Mouse (Mus musculus): Measurements from ENCODE around the gene Ajuba.
A peak's percentile ranks its signal among the peaks of the same experiment; 100 is the strongest.
"Not testable (repeated sequence)": the region's sequence is repeated elsewhere in the genome, so short reads cannot be mapped to it uniquely, and the experiment has no call there.

Ajuba gene

DNA sequence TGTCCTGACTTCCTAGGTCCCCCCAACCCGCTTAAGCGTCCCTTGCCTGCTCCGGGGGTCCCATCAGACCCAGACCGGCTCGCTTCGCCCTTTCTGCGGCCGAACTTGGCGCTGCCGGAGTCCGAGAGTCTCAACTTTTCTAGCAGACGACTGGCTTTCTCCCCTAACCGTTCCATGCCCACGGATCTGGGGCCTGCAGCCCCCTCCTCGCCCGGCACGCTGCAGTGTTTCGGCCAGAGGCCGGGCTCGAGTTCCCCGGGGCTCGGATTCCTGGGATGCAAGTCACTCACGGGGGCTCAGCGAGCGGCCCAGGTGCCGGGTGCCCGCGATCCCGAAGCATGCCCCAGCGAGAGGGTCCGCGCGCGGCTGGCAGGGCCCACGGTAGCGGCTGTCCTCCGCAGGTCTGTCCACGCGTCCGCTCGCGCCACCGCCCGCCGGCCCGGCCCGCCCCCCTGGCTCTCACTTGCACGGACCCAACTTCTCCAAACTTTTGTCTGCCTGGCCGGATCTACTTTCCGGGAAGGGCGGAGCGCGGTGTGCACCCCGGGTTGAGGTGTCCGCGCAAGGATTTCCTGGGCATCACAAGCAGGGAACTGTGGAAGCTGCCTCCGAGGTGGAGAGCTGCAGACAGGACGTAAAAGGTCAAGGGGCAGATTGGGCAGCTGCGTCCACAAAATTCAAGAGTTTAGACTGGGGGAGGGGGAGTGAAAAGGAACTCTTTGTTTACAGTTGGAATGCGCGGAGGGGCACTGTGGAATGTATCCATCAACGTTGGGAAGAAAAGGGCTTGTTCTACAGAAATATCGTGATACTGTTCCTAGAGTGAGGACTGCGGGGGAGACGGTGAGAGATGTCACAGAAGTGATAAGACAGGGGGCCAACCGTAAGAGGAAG is at the start of gene Ajuba:
Gene Ajuba, minus strand, starts transcription at position 470 of the 894 bp plus-strand sequence.
- DNase-seq, result peak; percentile 45

GRCm38 (mm10) chr14:54624976-54625375 is 47.6 kb upstream of the Ajuba start:
- no peak for DNase-seq

- DNase-seq, result no peak
These were observed 46.0 kb upstream of the Ajuba start for GRCm38 (mm10) chr14:54623334-54623733.

DNA sequence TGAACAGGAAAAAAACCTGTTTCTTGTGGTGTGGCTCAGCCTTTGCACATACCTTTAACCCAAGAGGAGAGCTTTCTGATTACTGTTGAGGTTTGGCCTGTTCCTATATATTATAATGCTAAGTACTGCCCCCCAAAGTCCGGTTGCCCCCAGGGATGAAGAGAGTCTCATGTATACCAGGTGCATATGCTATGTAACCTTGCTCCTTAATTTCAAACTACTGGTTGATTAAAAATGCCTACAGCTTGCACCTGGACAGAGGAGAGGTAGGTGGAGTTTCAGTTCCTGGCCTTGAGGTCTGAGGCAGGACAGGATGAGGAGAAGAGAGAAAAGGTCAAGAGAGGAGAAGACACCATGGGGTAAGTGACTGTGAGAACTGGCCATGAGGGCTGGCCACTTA is 43.8 kb upstream of the Ajuba start, which contains the start of gene Psmb11:
Gene Psmb11, plus strand, starts transcription at position 301 of the 400 bp plus-strand sequence.
- DNase-seq, result no peak

- DNase-seq, result peak; percentile 86
These were observed 40.6 kb upstream of the Ajuba start, which contains the start of gene Psmb5 for GRCm38 (mm10) chr14:54617897-54618365. Psmb5 (minus strand) TSS chr14:54618022.

GRCm38 (mm10) chr14:54617152-54617896 is 40.0 kb upstream of the Ajuba start:
- peak; percentile 26 for DNase-seq

DNA sequence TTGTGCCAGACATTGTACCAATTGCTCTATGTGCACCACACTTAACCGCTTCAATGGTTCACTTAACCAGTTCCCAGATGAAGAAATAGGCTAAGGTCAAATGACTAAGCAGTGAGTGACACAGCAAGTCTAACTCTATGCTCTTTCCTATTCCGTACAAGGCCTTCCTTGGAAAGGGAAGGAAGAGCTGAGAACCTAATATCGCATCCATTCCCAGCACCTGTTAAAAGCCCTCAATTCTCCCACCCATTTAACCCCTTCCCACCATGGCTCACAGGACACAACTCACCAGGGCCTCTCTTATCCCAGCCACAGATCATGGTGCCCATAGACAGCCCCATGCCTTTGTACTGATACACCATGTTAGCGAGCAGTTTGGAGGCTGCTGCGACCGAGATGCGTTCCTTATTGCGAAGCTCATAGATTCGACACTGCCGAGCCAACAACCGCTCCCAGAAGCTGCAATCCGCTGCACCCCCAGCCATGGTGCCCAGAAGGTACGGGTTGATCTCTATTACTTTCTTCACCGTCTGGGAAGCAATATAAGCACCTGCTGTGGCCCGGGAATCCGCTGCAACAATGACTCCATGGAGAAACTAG is 39.0 kb upstream of the Ajuba start:
- no peak for DNase-seq

- DNase-seq, result not testable (repeated sequence)
These were observed 36.8 kb upstream of the Ajuba start for GRCm38 (mm10) chr14:54614130-54614529.

- DNase-seq, result no peak
These were observed 33.3 kb upstream of the Ajuba start for GRCm38 (mm10) chr14:54610648-54611047.

DNA sequence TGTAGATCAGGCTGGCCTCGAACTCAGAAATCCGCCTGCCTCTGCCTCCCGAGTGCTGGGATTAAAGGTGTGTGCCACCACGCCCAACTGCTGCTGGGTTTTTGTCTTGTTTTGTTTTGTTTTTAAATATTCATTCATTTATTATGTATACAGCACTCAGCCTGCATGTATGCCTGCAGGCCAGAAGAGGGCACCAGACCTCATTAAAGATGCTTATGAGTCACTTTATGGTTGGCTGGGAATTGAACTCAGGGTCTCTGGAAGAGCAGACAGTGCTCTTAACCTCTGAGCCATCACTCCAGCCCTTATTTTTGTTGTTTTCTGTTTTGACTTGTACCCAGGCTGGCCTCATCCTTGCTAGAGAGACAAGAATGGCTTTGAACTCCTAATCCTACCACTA is 32.6 kb upstream of the Ajuba start:
- peak; percentile 27 for DNase-seq

DNA sequence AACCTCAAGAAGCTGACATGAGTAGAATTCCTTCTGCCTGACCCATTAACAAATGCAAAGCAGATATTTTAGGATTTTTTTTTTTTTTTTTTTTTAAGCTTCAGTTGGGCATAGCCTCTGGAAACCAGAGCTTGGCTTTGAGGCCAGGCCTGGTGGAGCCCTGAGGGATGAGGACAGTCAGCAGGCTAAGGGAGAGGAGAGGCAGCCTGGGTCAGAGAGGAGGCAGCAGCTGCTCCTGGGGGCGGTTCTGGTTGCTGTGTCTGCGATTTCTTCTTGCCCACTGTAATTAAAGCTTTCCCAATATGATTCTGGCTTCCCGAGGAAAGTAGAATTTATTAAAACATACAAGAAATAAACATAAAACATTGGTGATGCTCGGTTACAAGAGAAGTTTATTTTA is 31.9 kb upstream of the Ajuba start:
- no peak for DNase-seq

- no peak for DNase-seq
These were observed 29.9 kb upstream of the Ajuba start for GRCm38 (mm10) chr14:54607226-54607625.

- DNase-seq, result peak; percentile 84
These were observed 28.5 kb upstream of the Ajuba start, which contains the start of gene 4931414P19Rik for GRCm38 (mm10) chr14:54605752-54606321. 4931414P19Rik (minus strand) TSS chr14:54605993.

- no peak for DNase-seq
These were observed 26.3 kb upstream of the Ajuba start for GRCm38 (mm10) chr14:54603686-54604085.

DNA sequence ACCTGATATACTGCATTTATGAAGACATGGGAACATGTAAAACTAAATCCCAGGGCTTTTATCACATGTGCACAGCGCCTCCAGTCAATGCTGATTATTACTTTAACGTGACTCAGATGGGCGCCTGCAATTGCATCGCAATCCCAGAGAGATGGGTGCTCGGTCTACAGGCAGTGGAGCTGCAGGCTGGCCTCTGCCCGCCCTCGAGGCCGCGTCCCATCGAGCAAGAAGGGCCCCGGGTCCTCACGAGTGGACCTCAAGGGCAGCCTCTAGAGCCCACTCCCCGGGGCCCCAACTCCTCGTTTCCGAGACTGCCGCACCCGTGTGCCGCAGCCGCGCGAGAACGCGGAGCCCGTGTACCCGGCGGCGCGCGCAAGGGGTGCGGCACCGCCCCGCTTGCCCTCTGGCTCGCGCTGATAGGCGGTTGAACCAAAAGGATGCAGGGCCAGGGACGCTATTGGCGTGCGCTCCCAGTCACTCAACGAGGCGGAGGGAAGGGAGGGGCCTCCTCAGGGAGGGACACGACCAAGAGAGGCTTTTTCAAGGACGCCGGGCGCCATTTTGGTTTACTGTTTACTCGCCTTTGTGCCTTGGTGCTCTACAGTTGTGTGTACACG is 25.8 kb upstream of the Ajuba start:
- DNase-seq, result peak; percentile 94

DNA sequence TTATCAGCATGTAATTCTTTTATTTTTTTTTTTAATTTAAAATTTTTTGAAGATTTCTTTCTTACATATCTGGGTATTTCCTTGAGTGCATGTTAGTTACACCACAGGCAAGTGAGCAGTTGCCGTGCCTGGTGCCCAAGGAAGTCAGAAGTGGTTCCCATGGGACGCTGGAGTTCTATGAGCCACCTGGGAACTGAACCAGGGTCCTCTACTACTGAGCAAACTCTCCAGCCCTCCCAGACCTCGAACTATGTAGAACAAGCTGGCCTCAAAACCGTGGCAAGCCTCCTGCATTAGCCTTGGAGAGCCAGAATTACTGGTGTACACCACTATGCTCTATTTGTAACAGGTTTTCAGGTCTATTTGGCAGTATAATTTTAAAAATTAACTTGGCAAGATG is 25.3 kb upstream of the Ajuba start:
- DNase-seq, result peak; percentile 15

DNA sequence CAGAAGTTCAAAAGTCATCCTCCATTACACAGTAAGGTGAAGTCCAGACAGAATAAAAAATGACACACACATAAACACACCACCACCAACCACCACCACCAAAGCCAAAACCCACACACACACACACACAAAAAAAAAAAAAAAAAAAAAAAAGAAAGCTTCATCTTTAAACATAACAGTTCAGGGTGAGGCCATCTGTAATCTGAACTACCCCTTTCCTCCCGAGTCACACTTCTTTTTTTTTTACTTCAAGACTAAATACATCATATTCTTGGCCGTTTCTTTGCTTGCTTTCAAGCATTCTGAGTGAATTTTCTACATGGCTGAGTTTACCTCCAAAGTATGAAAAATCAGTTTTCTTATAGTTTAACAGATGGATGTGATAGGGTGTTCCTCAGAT is 24.2 kb upstream of the Ajuba start:
- DNase-seq, result no peak

DNA sequence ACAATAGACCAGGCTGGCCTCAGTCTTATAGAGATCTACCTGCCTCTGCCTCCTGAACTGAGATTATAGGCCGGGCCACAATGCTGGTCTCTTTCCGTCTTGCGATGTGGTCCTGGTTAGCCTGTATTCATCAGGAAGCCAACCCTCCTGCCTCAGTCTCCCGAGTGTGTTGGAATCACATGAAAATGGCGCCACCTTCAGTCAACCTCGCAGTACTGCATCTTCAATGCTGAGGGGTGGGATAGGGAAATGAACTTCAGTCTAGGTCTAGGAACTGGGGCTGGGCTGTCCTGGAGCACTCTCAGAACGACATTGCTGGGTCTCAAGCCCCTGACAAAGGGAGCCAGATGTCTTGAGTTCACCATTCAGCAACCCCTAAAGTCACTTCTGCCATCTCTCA is 19.7 kb upstream of the Ajuba start:
- DNase-seq, result no peak

DNA sequence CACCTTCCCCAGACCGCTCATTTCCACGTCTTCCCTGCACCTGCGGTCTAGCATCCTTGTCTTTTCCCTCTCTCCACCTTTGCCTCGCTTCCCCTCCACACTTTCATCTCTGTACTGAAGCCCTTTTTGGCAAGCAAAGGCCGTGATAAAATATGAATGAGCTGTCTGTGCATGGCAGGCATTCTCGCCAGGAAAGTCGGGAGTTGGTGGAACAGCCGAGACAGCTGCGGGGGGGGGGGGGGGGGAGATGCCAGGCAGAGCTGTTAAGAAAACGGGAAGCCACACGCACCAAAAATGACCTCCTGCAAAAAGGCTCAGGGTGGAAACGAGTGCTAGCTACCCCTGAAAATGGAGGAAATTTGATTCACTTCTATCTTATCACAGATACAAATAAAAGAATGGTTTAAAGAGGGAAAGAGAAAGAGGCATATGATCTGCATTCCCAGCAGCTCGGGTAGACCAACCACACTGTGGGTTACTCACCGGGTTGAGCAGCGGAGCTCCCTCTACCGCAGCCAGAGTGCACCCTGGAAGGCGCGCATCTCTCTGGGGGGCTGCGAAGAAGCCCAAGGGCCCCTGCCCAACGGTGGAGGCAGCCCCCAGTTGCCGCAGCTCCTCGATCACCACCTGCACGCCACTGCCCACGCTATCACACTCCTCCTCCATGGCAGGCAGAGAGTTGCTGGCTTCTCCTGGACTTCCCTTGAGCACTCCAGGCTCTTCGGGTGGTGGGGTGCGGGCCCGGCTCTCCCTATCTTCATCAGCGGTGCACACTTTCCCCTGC is 17.5 kb upstream of the Ajuba start:
- no peak for DNase-seq

GRCm38 (mm10) chr14:54594055-54594454 is 16.7 kb upstream of the Ajuba start:
- no peak for DNase-seq

DNA sequence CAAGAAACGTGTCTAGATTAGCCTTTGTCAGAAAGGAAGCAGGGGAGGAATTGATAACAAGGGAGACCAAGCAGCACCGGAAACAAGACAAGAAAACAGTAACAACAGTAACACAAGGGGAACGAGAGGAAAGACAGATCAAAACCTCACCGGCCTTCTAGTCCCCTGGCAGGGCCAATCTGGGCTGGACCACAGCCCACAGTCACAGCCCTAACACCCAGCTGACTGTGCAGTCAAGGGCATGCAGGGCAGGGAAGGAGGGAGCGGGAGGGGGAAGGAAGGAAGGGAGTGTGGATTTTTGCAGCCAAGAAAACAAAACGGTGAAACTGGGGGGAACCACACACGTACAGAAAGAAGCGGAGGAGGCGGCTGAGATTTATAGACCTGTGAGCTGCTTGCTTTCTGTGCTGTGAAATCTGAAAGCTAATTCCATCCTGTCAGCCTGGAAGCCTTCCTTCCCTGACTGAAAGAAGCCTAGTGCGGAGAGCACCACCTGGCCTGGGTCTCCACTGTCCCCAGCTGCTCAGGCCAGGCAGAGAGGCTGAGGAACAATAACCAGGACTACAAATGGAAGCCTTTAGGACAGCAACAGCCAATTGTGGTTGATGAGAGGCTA is 15.1 kb upstream of the Ajuba start:
- no peak for DNase-seq
